Mouse (Mus musculus) macrophage (primary cell): ENCODE measurements around the gene Hdac5. TPM values are rescaled to one million over a fixed set of nuclear protein-coding genes. Genes with fewer than 3 reads are reported as not detected.
"Not testable (repeated sequence)": the region's sequence is repeated elsewhere in the genome, so short reads cannot be mapped to it uniquely, and the experiment has no call there.

Experiments
- H3K27ac ChIP-seq: fragments of 350-480 bp; formaldehyde crosslinking; 2 replicates; pipeline ENCODE4 v1.9.0; 2021
- H3K36me3 ChIP-seq: fragments of 350-480 bp; formaldehyde crosslinking; 2 replicates; pipeline ENCODE4 v1.9.0; 2021; ENCODE audit errors: inconsistent target
- H3K4me3 ChIP-seq: fragments of 350-480 bp; formaldehyde crosslinking; 2 replicates; pipeline ENCODE4 v1.9.0; 2021; ENCODE audit errors: inconsistent target
- H3K79me2 ChIP-seq: fragments of 350-480 bp; formaldehyde crosslinking; 2 replicates; pipeline ENCODE4 v1.9.0; 2021; ENCODE audit errors: inconsistent target
- WGBS: methylation state at CpG from one replicate; pipeline ENCODE4 v1.1.7; 2026; ENCODE audit warnings: inconsistent platforms; ENCODE audit not compliant: missing documents; 5-methylcytosine and 5-hydroxymethylcytosine counted together
- polyA plus RNA-seq: library from polyadenylated mRNA; stranded (reverse); fragments of 250-400 nt; gene quantifications from 3 replicates; pipeline ENCODE4 v1.2.4, GENCODE M21; 2018; ENCODE audit warnings: inconsistent platforms

Hdac5 gene
- polyA plus RNA-seq, 1 experiment from 2014 or later = 31.9 TPM

GRCm38 (mm10) chr11:102165971-102166722 lies 63.8 kb downstream of the Hdac5 start:
- Histone ChIP-seq H3K4me3 (no peak overlapping the region), H3K27ac (no peak overlapping the region), H3K36me3 (peaks cover 62% of the 10 kb centered on the region), H3K79me2 (peaks cover 43% of the 10 kb centered on the region)
- 86% methylated on average over 6 of the region's 6 CpGs for WGBS

DNA sequence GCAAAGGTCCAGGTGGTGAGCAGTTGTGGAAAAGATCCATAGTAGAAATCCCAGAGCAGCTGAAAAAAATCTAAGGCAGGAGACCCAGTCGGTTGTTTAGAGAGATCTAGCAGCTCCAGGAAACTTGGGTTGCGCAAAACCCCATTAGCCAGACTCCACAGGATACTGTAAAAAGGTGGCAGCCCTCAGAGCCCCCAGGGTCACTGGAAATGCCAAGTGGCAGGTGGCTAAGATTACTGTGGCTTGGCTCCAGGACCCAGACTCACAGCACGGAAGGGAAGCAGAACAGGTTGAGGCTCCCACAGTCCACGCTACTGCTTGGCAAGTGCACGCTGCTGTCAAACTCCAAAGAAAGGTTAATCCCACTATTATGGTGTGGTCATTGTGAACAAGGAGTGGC lies 70.2 kb downstream of the Hdac5 start:
- Histone ChIP-seq H3K36me3 (peaks cover 21% of the 10 kb centered on the region), H3K4me3 (no peak overlapping the region), H3K79me2 (no peaks in the 10 kb centered on the region), H3K27ac (no peak overlapping the region)
- 55% methylated on average over 5 of the region's 5 CpGs for WGBS

DNA sequence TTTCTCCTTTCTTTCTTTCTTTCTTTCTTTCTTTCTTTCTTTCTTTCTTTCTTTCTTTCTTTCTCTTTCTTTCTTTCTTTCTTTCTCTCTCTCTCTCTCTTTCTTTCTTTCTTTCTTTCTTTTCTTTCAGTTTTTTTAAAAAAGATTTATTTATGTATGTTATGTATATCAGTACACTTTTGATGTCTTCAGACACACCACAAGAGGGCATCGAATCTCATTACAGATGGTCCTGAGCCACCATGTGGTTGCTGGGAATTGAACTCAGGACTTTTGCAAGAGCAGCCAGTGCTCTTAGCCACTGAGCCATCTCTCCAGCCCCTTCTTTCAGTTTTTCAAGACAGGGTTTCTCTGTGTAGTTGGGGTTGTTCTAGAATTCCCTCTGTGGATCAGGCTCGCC lies 71.9 kb downstream of the Hdac5 start:
- H3K36me3 ChIP-seq = peaks cover 12% of the 10 kb centered on the region
- not testable (repeated sequence) for H3K79me2 ChIP-seq, H3K4me3 ChIP-seq, H3K27ac ChIP-seq
- WGBS = 87% methylated on average over 2 of the region's 2 CpGs

DNA sequence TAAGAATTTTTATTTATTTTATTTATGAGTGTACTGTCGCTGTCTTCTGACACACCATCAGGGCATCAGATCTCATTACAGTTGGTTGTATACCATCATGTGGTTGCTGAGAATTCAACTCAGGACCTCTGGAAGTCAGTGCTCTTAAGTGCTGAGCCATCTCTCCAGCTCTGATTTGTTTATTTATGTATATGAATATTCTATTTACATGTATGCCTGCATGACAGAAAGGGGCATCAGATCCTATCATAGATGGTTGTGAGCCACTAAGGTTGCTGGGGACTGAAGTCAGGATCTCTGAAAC lies 73.2 kb downstream of the Hdac5 start:
- Histone ChIP-seq H3K79me2 (no peaks in the 10 kb centered on the region), H3K27ac (no peak overlapping the region), H3K36me3 (peaks cover 11% of the 10 kb centered on the region; the same call in 1 of the 2 replicates), H3K4me3 (peak overlapping the region; percentile 75)
- 0% methylated on average over 1 of the region's 1 CpGs for WGBS

DNA sequence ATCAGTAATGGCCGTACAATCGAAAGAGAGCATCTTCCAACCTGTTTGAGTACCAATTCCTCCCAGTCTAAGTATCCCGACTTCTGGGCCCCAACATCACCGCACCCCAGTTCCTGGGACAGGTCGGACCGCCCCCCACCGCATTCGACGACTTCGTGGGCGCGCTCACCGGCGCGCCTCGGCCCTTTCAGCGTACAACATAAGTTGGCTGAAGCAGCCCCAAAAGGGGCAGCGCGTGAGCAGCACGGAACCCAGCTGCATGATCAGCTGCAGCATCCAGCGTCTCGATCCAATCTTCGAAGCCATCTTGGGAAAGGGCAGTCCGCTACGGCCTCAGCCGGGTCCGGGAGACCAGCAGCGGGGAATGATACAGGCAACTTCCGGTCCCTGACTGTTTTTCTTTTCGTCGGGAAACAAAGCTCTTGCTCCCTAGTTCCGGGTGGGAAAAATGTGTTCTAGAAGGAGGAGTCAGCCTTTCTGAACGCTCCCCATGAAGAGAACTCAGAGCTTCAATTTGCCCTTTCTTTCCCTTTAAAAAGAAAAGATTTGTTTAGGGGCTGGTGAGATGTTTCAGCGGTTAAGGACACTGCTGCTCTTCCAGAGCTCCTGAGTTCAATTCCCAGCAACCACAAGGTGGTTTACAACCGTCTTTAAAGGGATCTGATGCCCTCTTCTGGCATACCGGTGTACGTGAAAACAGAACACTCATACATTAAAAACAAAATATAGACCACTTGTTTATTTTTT lies 73.8 kb downstream of the Hdac5 start, which contains the start of gene Tmem101:
TSS of gene Tmem101 (minus strand) at position 366 of the 747 bp plus-strand sequence.
- WGBS = under 1% methylated on average over 37 of the region's 37 CpGs
- H3K27ac ChIP-seq = no peak within 1 kb of the TSS
- H3K36me3 ChIP-seq = peaks cover 11% of the 10 kb centered on the region; the same call in 1 of the 2 replicates
- H3K79me2 ChIP-seq = no peaks in the 10 kb centered on the region
- H3K4me3 ChIP-seq = peak within 1 kb of the TSS; percentile 75

GRCm38 (mm10) chr11:102147213-102147989 lies 82.6 kb downstream of the Hdac5 start:
- WGBS = 17% methylated on average over 34 of the region's 34 CpGs
- no peaks in the 10 kb centered on the region; the same call in 1 of the 2 replicates for H3K36me3 ChIP-seq
- H3K79me2 ChIP-seq = no peaks in the 10 kb centered on the region
- no peak overlapping the region for H3K4me3 ChIP-seq
- H3K27ac ChIP-seq = no peak overlapping the region

DNA sequence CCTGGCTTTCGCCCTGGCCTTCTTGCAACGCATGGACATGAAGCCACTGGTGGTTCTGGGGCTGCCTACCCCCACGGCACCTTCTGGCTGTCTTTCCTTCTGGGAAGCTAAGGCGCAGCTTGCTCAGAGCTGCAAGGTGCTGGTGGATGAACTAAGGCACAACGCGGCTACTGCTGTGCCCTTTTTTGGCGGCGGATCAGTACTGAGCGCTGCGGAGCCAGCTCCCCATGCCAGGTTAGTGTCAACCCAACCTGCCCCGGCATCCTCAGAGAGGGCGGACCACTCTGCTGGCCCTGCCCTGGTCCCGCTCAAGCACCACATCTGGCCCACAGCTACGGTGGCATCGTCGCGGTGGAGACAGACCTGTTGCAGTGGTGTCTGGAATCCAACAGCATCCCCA lies 83.4 kb downstream of the Hdac5 start:
- WGBS = 12% methylated on average over 16 of the region's 17 CpGs
- Histone ChIP-seq H3K79me2 (no peaks in the 10 kb centered on the region), H3K36me3 (no peaks in the 10 kb centered on the region), H3K4me3 (no peak overlapping the region), H3K27ac (no peak overlapping the region)

DNA sequence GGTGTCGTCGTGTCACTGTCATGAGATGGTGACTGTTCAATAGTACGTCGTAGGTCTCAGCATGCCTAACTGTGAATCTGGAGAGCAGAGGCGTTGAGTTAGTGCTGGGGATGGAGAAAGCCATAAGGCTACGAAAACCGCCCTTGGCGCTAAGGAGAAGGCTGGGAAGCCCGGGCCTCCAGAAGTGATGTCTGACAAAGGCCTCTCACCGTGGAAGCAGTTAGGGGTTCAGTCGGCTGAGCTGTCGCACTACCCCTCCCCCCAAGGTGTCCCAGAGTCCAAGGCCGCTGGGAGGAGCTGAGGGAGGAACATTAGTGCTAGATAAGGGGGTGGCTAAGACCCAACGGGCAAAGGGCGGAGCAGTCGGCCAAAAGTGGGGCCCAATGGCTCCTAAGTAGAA lies 84.0 kb downstream of the Hdac5 start:
- WGBS = 7% methylated on average over 16 of the region's 16 CpGs
- Histone ChIP-seq H3K4me3 (no peak overlapping the region), H3K36me3 (no peaks in the 10 kb centered on the region), H3K27ac (no peak overlapping the region), H3K79me2 (no peaks in the 10 kb centered on the region)

- WGBS = 3% methylated on average over 50 of the region's 50 CpGs
- H3K4me3 ChIP-seq = no peak within 1 kb of the TSS
- H3K36me3 ChIP-seq = no peaks in the 10 kb centered on the region
- no peak within 1 kb of the TSS for H3K27ac ChIP-seq
- H3K79me2 ChIP-seq = no peaks in the 10 kb centered on the region
Measured at GRCm38 (mm10) chr11:102145471-102146001, 84.4 kb downstream of the Hdac5 start, which contains the start of gene Nags. Nags (plus strand) TSS chr11:102145513.

GRCm38 (mm10) chr11:102144957-102145470 lies 85.0 kb downstream of the Hdac5 start:
- no peaks in the 10 kb centered on the region for H3K79me2 ChIP-seq
- H3K36me3 ChIP-seq = no peaks in the 10 kb centered on the region
- 29% methylated on average over 13 of the region's 13 CpGs for WGBS
- H3K27ac ChIP-seq = no peak overlapping the region
- H3K4me3 ChIP-seq = no peak overlapping the region

Other genes with a start within 250 kb of the Hdac5 start
- not detected in 3 replicates for gene Cfap97d1, start 245.9 kb downstream of the Hdac5 start, polyA plus RNA-seq
- gene Dusp3, start 243.2 kb downstream of the Hdac5 start, polyA plus RNA-seq = 119 to 143 TPM (median 138 TPM) in 3 replicates
- not detected in 3 replicates for gene Mpp3, start 201.7 kb downstream of the Hdac5 start, polyA plus RNA-seq
- gene Cd300lg, start 188.7 kb downstream of the Hdac5 start, polyA plus RNA-seq = 0.19 to 0.50 TPM (median 0.22 TPM) in 3 replicates
- not detected in 3 replicates for gene Mpp2, start 141.7 kb downstream of the Hdac5 start, polyA plus RNA-seq
- gene Ppy, start 128.8 kb downstream of the Hdac5 start, polyA plus RNA-seq = not detected in 3 replicates
- not detected in 3 replicates for gene Pyy, start 122.3 kb downstream of the Hdac5 start, polyA plus RNA-seq
- gene Nags, start 84.7 kb downstream of the Hdac5 start, polyA plus RNA-seq = not detected in 3 replicates
- 4.6 to 11.0 TPM (median 10.6 TPM) in 3 replicates for gene Tmem101, start 73.8 kb downstream of the Hdac5 start, polyA plus RNA-seq
- gene Lsm12, start 44.9 kb downstream of the Hdac5 start, polyA plus RNA-seq = 28.1 to 59.1 TPM (median 48.0 TPM) in 3 replicates
- 17.7 to 29.9 TPM (median 27.6 TPM) in 3 replicates for gene G6pc3, start 40.5 kb downstream of the Hdac5 start, polyA plus RNA-seq
- 0.22 to 4.2 TPM (median 1.5 TPM) in 3 replicates for gene BC030867, start 18.7 kb upstream of the Hdac5 start, polyA plus RNA-seq
- not detected in 3 replicates for gene Asb16, start 38.6 kb upstream of the Hdac5 start, polyA plus RNA-seq
- gene Tmub2, start 54.8 kb upstream of the Hdac5 start, polyA plus RNA-seq = 30.1 to 47.5 TPM (median 30.9 TPM) in 3 replicates
- 14.9 to 36.0 TPM (median 29.4 TPM) in 3 replicates for gene Atxn7l3, start 66.5 kb upstream of the Hdac5 start, polyA plus RNA-seq
- gene Ubtf, start 89.6 kb upstream of the Hdac5 start, polyA plus RNA-seq = 44.6 to 66.0 TPM (median 62.1 TPM) in 3 replicates
- not detected in 3 replicates for gene Slc4a1, start 136.0 kb upstream of the Hdac5 start, polyA plus RNA-seq
- 0.12 to 1.0 TPM (median 0.30 TPM) in 3 replicates for gene Rundc3a, start 163.2 kb upstream of the Hdac5 start, polyA plus RNA-seq
- gene Slc25a39, start 177.8 kb upstream of the Hdac5 start, polyA plus RNA-seq = 110 to 131 TPM (median 120 TPM) in 3 replicates
- 2,366 to 2,992 TPM (median 2,461 TPM) in 3 replicates for gene Grn, start 200.1 kb upstream of the Hdac5 start, polyA plus RNA-seq
- not detected in 3 replicates for gene Fam171a2, start 217.5 kb upstream of the Hdac5 start, polyA plus RNA-seq
- 0.73 to 0.90 TPM (median 0.79 TPM) in 3 replicates for gene Itga2b, start 240.0 kb upstream of the Hdac5 start, polyA plus RNA-seq